Mouse (Mus musculus) spleen, postnatal 10 days (tissue): ENCODE measurements around the gene Hmgcl.
A peak's percentile ranks its signal among the peaks of the same experiment; 100 is the strongest.

Experiments
- DNase-seq, 2 experiments: peaks; one replicate each; pipeline ENCODE4 v3.0.0; 2021 to 2022; ENCODE audit warnings: low spot score in 2 of 2

Hmgcl gene

GRCm38 (mm10) chr4:135946278-135946658 is at the start of gene Hmgcl:
Hmgcl (plus strand) TSS chr4:135946448.
- peak; percentile 97 to 98 for DNase-seq

GRCm38 (mm10) chr4:135898380-135899049 is 47.7 kb upstream of the Hmgcl start:
- peak; percentile 57 to 74 for DNase-seq

- no peak for DNase-seq
These were observed 47.2 kb upstream of the Hmgcl start for GRCm38 (mm10) chr4:135899050-135899448.

- peak in 1 of 2 experiments; percentile 83 for DNase-seq
These were observed 46.2 kb upstream of the Hmgcl start for GRCm38 (mm10) chr4:135900008-135900407.

- no peak for DNase-seq
These were observed 43.5 kb upstream of the Hmgcl start for GRCm38 (mm10) chr4:135902606-135903242.

GRCm38 (mm10) chr4:135904810-135905209 is 41.4 kb upstream of the Hmgcl start:
- no peak for DNase-seq

- DNase-seq, result no peak
These were observed 39.6 kb upstream of the Hmgcl start for GRCm38 (mm10) chr4:135906633-135907032.

GRCm38 (mm10) chr4:135909326-135910066 is 36.8 kb upstream of the Hmgcl start:
- no peak for DNase-seq

- peak in 1 of 2 experiments; percentile 28 for DNase-seq
These were observed 34.7 kb upstream of the Hmgcl start for GRCm38 (mm10) chr4:135911531-135911930.

- no peak for DNase-seq
These were observed 34.1 kb upstream of the Hmgcl start for GRCm38 (mm10) chr4:135912164-135912563.

GRCm38 (mm10) chr4:135912835-135913234 is 33.4 kb upstream of the Hmgcl start:
- DNase-seq, result peak in 1 of 2 experiments; percentile 40

GRCm38 (mm10) chr4:135913433-135913832 is 32.8 kb upstream of the Hmgcl start:
- no peak for DNase-seq

GRCm38 (mm10) chr4:135918635-135919279 is 27.5 kb upstream of the Hmgcl start:
- no peak for DNase-seq

- DNase-seq, result no peak
These were observed 27.0 kb upstream of the Hmgcl start for GRCm38 (mm10) chr4:135919280-135919639.

GRCm38 (mm10) chr4:135920304-135921241 is 25.7 kb upstream of the Hmgcl start, which contains the start of gene Fuca1:
Fuca1 (plus strand) TSS chr4:135920735.
- peak; percentile 97 to 98 for DNase-seq

GRCm38 (mm10) chr4:135921257-135922120 is 24.8 kb upstream of the Hmgcl start:
- peak; percentile 45 to 51 for DNase-seq

- no peak for DNase-seq
These were observed 24.1 kb upstream of the Hmgcl start for GRCm38 (mm10) chr4:135922190-135922589.

- DNase-seq, result no peak
These were observed 21.8 kb upstream of the Hmgcl start for GRCm38 (mm10) chr4:135924418-135924817.

- no peak for DNase-seq
These were observed 20.9 kb upstream of the Hmgcl start for GRCm38 (mm10) chr4:135925341-135925740.

- no peak for DNase-seq
These were observed 19.9 kb upstream of the Hmgcl start for GRCm38 (mm10) chr4:135926195-135926808.
